Mouse (Mus musculus): ENCODE results near the gene Hist2h2bb.

GRCm38 (mm10) chr3:96254683-96255355 is 14.7 kb upstream of the Hist2h2bb start:
- TF ChIP-seq GATA1 (IDR thresholded peaks at IDR 0.05; ENCODE audit: borderline replicate concordance, low read length) = no peak
- TF ChIP-seq FLI1 (IDR thresholded peaks at IDR 0.05; ENCODE audit: low read length) = no peak

Data from megakaryocyte, embryonic 14.5 days (primary cell).